Mouse (Mus musculus) ES-E14 (cell line): ENCODE data around the gene Zcchc4. TPM values are rescaled to one million over a fixed set of nuclear protein-coding genes. Genes with fewer than 3 reads are reported as not detected.

ENCODE experiments used
- DNase-seq: peaks from one replicate; pipeline ENCODE4 v3.0.0-alpha.2; 2013; ENCODE audit warnings: low read depth, low spot score
- H3K27ac ChIP-seq: 2 replicates; pipeline ENCODE4 v1.5.1; 2012; ENCODE audit warnings: low read depth, mild to moderate bottlenecking, low read length, moderate library complexity, mixed read lengths; ENCODE audit not compliant: poor library complexity, insufficient read depth, severe bottlenecking
- H3K36me3 ChIP-seq: 2 replicates; pipeline ENCODE4 v1.6.1; 2012; ENCODE audit warnings: mild to moderate bottlenecking, low read length, moderate library complexity, mixed read lengths; ENCODE audit not compliant: control insufficient read depth, poor library complexity, insufficient read depth, severe bottlenecking
- H3K4me1 ChIP-seq, 2 experiments: fragments of 150-350 bp in 1 of 2; sonication (generic) in 1 of 2; 2 replicates each; pipeline ENCODE4 v1.6.1; 2012; ENCODE audit warnings: low read length in 2 of 2, mild to moderate bottlenecking in 1 of 2, mixed read lengths in 1 of 2; ENCODE audit not compliant: control insufficient read depth in 2 of 2, insufficient read depth in 2 of 2, poor library complexity in 1 of 2
- H3K4me3 ChIP-seq, 2 experiments: fragments of 150-350 bp in 1 of 2; sonication (generic) in 1 of 2; 2 replicates each; pipeline ENCODE4 v1.5.1; 2012; ENCODE audit warnings: low read length in 2 of 2, low read depth in 1 of 2, mild to moderate bottlenecking in 1 of 2, mixed read lengths in 1 of 2; ENCODE audit not compliant: insufficient read depth in 1 of 2, poor library complexity in 1 of 2, severe bottlenecking in 1 of 2
- H3K9ac ChIP-seq: 2 replicates; pipeline ENCODE4 v1.6.1; 2012; ENCODE audit warnings: low read depth, mild to moderate bottlenecking, low read length, mixed read lengths; ENCODE audit not compliant: poor library complexity, insufficient read depth, severe bottlenecking
- H3K9me3 ChIP-seq: fragments of 150-350 bp; sonication (generic); 2 replicates; pipeline ENCODE4 v1.6.1; 2012; ENCODE audit warnings: low read depth, mild to moderate bottlenecking, low read length; ENCODE audit not compliant: control insufficient read depth, insufficient read depth
- CHD2 ChIP-seq: IDR thresholded peaks from 2 replicates; pipeline ENCODE4 v1.6.1; 2014; ENCODE audit warnings: mild to moderate bottlenecking, low read depth, low read length, inconsistent platforms
- HCFC1 ChIP-seq: IDR thresholded peaks from 2 replicates; pipeline ENCODE4 v1.6.1; 2012; ENCODE audit warnings: low read length, inconsistent platforms, borderline replicate concordance; ENCODE audit not compliant: insufficient read depth
- MAFK ChIP-seq: IDR thresholded peaks from 2 replicates; pipeline ENCODE4 v1.6.1; 2014; ENCODE audit warnings: mild to moderate bottlenecking, low read depth, low read length, inconsistent platforms; ENCODE audit not compliant: insufficient read depth
- ZC3H11A ChIP-seq: IDR thresholded peaks from 2 replicates; pipeline ENCODE4 v1.6.1; 2012; ENCODE audit warnings: low read depth, mild to moderate bottlenecking, inconsistent platforms, low read length, borderline replicate concordance
- ZNF384 ChIP-seq: IDR thresholded peaks from 2 replicates; pipeline ENCODE4 v1.6.1; 2012; ENCODE audit warnings: low read depth, low read length, inconsistent platforms
- in situ Hi-C, 2 experiments: fragments of 600-800 bp; cut with MboI; formaldehyde crosslinking; loops; one replicate each; pipeline ENCODE4 v1.15.1; 2025; ENCODE audit warnings: low sequenced_read_pairs in 2 of 2, inconsistent platforms in 1 of 2; ENCODE audit not compliant: unreplicated experiment in 2 of 2
- total RNA-seq: library from RNA; depleted of rRNA; stranded (reverse); fragments of 300-350 nt; gene quantifications from 2 replicates; pipeline ENCODE4 v1.2.3, GENCODE M21; 2012

Gene Zcchc4
- total RNA-seq, 1 experiment: 22.5 TPM

DNA sequence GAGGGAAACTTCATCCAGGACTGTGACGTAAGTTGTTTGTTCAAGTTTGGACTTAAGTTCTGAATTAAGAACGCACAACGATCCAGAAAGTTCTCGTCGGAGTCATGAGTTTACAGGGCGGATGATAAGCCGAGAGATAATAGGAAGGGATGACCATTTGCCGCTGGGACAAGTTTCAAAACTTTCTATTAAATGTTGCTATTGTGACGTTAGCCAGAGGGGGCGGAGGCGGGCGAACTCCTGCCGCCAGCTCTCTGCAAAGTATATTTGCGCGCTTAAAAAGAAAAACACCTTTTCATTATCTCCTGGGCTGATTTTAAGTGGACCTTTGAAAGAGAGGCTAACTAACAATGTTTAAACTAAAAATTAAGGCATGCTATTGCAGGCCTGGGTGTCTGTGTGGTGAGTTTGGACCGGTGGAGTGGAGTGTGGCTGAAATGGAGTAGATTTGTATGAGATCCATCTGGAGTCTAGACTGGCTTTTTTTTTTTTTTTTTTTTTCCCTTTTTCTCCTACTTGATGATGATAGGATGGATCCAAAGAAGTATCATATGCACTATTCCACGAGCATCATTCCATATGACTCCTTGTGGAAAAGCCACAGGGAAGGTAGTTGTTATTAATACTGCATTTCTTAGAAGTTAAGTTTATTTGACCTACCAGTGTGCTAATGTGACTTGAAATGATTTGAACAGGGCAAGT lies 32.9 kb upstream of the Zcchc4 start:
- Histone ChIP-seq H3K4me3 (peak overlapping the region; percentile 78 to 87), H3K36me3 (no peaks in the 10 kb centered on the region), H3K4me1 (no peaks in the 10 kb centered on the region), H3K27ac (no peak overlapping the region), H3K9me3 (no peaks in the 10 kb centered on the region), H3K9ac (peak overlapping the region; percentile 91)
- TF ChIP-seq MAFK: no peak
- peak; percentile 69 for TF ChIP-seq ZNF384
- TF ChIP-seq ZC3H11A: no peak
- TF ChIP-seq HCFC1: no peak
- TF ChIP-seq CHD2: no peak; the same call in 1 of the 2 replicates
- peak; percentile 13 for DNase-seq
- in situ Hi-C loops: no loop called here

DNA sequence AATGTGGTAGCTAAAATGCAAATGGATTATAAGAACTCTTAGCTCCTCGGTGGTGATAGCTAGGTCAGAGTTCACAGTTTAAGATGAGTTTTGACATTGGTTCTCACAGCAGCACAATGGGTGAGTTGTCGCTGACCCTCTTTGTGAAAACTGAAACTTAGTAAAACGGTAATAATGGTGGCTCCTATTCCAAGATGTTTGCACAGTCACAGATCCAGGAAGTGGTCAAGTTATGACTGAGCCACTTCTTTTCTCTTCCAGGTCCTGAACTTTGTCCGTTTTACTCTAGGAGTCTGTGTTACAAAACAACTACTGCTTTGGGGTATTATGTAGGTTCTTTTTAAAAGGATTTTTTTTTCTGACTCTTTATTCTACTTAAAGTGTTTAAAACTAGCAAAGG lies 32.0 kb upstream of the Zcchc4 start:
- H3K9ac ChIP-seq: no peak overlapping the region
- H3K9me3 ChIP-seq: no peaks in the 10 kb centered on the region
- no peaks in the 10 kb centered on the region for H3K36me3 ChIP-seq
- H3K4me3 ChIP-seq: no peak overlapping the region
- no peak for DNase-seq
- H3K4me1 ChIP-seq: no peaks in the 10 kb centered on the region
- no peak overlapping the region for H3K27ac ChIP-seq
- TF ChIP-seq HCFC1: no peak
- TF ChIP-seq ZNF384: no peak
- TF ChIP-seq MAFK: no peak
- in situ Hi-C loops: no loop called here

DNA sequence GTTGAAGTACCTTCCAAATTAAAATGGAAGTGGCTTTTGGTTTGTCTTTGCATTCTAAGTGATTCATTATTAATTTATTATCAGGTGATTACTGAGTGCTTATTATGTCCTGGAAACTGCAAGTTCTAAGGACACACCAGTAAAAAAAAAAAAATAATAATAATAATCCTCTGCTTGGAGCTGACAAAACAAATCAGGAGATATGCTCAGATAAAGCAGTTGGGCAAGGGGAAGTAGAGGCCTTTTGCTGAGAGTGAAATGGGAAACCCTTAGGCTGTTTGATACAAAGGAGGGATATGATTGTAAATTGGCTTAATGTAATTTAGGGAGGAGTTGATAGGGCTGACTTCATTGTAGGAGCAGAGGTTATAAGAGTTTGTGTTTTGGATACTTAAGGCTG lies 28.3 kb upstream of the Zcchc4 start:
- in situ Hi-C loops: no loop called here
- H3K36me3 ChIP-seq: no peaks in the 10 kb centered on the region
- H3K9ac ChIP-seq: no peak overlapping the region
- H3K4me3 ChIP-seq: no peak overlapping the region
- H3K4me1 ChIP-seq: peaks cover 0 to 2% of the 10 kb centered on the region in 2 experiments; a peak in 1 of 4 replicates
- no peak for TF ChIP-seq HCFC1
- TF ChIP-seq CHD2: no peak
- no peak for TF ChIP-seq MAFK
- TF ChIP-seq ZNF384: no peak
- no peak for TF ChIP-seq ZC3H11A
- no peak for DNase-seq
- H3K9me3 ChIP-seq: no peaks in the 10 kb centered on the region
- H3K27ac ChIP-seq: no peak overlapping the region

DNA sequence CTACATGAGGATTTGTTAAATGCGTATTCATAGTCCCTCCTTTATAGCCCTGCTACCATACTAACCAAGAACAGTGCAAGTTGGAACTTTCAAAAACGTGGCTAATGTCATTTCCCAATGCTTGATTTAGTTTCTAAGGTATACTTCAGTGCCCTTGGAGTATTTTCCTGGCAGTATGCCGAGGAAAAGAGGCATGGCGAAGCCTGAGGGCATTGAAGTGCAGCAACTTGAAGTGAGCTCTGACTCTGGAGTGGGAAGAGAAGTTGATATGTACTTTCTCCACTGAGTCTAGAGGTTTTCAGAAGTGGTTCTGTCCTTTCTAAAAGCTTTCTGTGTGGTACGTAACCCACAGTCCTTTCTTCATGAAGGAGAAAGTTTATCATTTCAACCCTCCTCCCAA lies 26.5 kb upstream of the Zcchc4 start:
- H3K9me3 ChIP-seq: no peaks in the 10 kb centered on the region
- no peaks in the 10 kb centered on the region for H3K36me3 ChIP-seq
- H3K4me1 ChIP-seq: peaks cover 0 to 2% of the 10 kb centered on the region in 2 experiments; a peak in 1 of 4 replicates
- in situ Hi-C loops: no loop called here
- no peak overlapping the region for H3K4me3 ChIP-seq
- TF ChIP-seq MAFK (no peak), ZC3H11A (no peak)
- no peak overlapping the region for H3K27ac ChIP-seq
- no peak overlapping the region for H3K9ac ChIP-seq
- no peak for DNase-seq

DNA sequence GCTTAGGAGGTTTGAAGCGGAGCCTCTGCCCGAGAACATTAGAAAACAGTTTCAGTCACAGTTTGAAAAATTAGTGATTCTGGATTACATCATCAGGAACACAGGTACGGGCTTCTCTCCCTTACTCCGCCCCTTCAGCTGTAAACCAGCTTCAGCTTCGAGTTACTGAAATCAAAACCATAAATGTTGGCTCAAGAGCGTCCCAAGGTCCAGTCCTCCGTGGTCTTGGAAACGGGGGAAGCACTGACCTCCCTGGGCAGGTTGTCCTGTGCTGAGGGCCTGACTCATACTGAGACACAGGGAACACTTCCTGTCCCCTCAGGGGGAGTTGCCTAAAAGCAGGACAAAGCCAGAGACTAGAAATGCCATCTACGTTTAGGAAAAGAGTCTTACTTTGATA lies 22.1 kb upstream of the Zcchc4 start:
- Histone ChIP-seq H3K36me3 (no peaks in the 10 kb centered on the region), H3K9ac (no peak overlapping the region), H3K4me3 (no peak overlapping the region), H3K9me3 (no peaks in the 10 kb centered on the region), H3K27ac (no peak overlapping the region), H3K4me1 (peaks cover 0 to 2% of the 10 kb centered on the region in 2 experiments; a peak in 1 of 4 replicates)
- no peak for DNase-seq
- TF ChIP-seq MAFK: no peak
- no peak for TF ChIP-seq CHD2
- in situ Hi-C loops: no loop called here
